Mouse (Mus musculus) kidney, adult 2 months (tissue): ENCODE results near the gene Lrp5. TPM values are rescaled to one million over a fixed set of nuclear protein-coding genes. Genes with fewer than 3 reads are reported as not detected.
"Not testable (repeated sequence)": the region's sequence is repeated elsewhere in the genome, so short reads cannot be mapped to it uniquely, and the experiment has no call there.

Source experiments
- DNase-seq: peaks from one replicate; pipeline ENCODE4 v3.0.0; 2021
- H3K27ac ChIP-seq: fragments of 200-500 bp; 2 replicates; pipeline ENCODE4 v1.5.1; 2012; ENCODE audit warnings: low read depth, low read length, control low read depth, inconsistent platforms; ENCODE audit not compliant: insufficient read depth
- H3K27me3 ChIP-seq: fragments of 200-500 bp; replicated peaks from 2 replicates; pipeline ENCODE4 v1.6.1; 2012; ENCODE audit warnings: mild to moderate bottlenecking, moderate library complexity, low read length, inconsistent platforms; ENCODE audit not compliant: control insufficient read depth, insufficient read depth
- H3K36me3 ChIP-seq: fragments of 200-500 bp; 2 replicates; pipeline ENCODE4 v1.6.1; 2012; ENCODE audit warnings: mild to moderate bottlenecking, moderate library complexity, low read length, inconsistent platforms; ENCODE audit not compliant: control insufficient read depth, insufficient read depth
- H3K4me1 ChIP-seq: fragments of 200-500 bp; 2 replicates; pipeline ENCODE4 v1.6.1; 2011; ENCODE audit warnings: low read length; ENCODE audit not compliant: control insufficient read depth, insufficient read depth
- H3K4me3 ChIP-seq: fragments of 200-500 bp; 2 replicates; pipeline ENCODE4 v1.5.1; 2011; ENCODE audit warnings: mild to moderate bottlenecking, low read depth, low read length, control low read depth; ENCODE audit not compliant: insufficient read depth
- CTCF ChIP-seq: fragments of 200-500 bp; conservative IDR thresholded peaks from 2 replicates; pipeline ENCODE4 v1.5.1; 2011; ENCODE audit warnings: low read depth, mild to moderate bottlenecking, control low read depth, low read length, moderate library complexity, mixed read lengths; ENCODE audit not compliant: insufficient read depth, insufficient read length
- POLR2A ChIP-seq: fragments of 200-500 bp; IDR thresholded peaks from one replicate; pipeline ENCODE4 v1.6.1; 2011; ENCODE audit warnings: low read depth, low read length, control low read depth
- WGBS: fragments of 180-500 bp; shearing (Covaris S2); methylation state at CpG from one replicate; pipeline ENCODE4 v1.1.7; 2018; 5-methylcytosine and 5-hydroxymethylcytosine counted together
- polyA plus RNA-seq: library from polyadenylated mRNA; depleted of rRNA; stranded (reverse); fragments of >200 nt; gene quantifications from 2 replicates; pipeline ENCODE4 v1.2.3, GENCODE M21; 2012

Gene Lrp5
- polyA plus RNA-seq, 1 experiment = 34.2 TPM

DNA sequence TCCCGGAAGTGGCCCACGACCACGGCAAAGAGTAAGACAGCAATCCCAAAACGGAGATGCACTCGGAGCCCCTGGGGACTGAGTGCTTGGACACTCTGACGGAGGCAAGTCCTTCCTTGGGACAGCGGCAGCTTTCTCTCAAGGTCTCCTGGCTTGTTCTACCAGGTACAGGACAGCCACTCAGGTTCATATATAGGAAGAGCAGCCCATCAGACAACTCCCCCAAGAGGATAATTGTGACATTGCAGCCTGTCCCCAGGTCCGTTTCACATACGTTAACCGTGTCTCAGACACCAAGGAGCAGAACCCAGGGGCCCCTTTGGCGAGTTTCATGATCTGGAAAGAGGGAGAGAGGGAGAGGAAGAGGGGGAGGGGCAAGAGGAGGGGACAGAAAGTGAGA lies 18.4 kb downstream of the Lrp5 start:
- Histone ChIP-seq H3K4me3 (no peak overlapping the region), H3K27ac (peak overlapping the region; percentile 19; the same call in 1 of the 2 replicates), H3K4me1 (peaks cover 33% of the 10 kb centered on the region), H3K27me3 (no peaks in the 10 kb centered on the region), H3K36me3 (no peaks in the 10 kb centered on the region)
- no peak for TF ChIP-seq POLR2A
- TF ChIP-seq CTCF = no peak
- no peak for DNase-seq
- 61% methylated on average over 11 of the region's 11 CpGs for WGBS

GRCm38 (mm10) chr19:3667155-3667895 lies 19.0 kb downstream of the Lrp5 start:
- H3K4me1 ChIP-seq = peaks cover 33% of the 10 kb centered on the region
- no peaks in the 10 kb centered on the region for H3K27me3 ChIP-seq

DNA sequence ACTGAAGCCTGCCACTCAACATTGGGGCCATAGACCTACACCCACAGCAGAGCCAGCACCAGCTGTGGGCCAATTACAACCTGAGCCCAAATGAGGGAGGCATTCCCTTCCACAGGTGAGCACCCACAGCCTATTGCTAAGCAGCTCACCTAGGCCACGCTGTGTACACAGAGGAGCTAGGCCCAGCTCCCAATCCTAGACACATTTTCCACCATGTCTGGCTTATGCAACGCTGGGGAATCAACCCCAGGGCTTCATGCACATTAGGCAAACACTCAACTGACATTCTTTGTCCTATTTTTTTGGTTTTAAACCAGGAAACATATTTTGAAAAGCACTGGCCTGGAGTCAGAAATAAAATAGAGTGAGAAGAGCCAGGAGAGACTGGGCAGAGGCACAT lies 19.7 kb downstream of the Lrp5 start:
- H3K4me3 ChIP-seq = no peak overlapping the region
- peak overlapping the region; percentile 30; the same call in 1 of the 2 replicates for H3K27ac ChIP-seq
- no peaks in the 10 kb centered on the region for H3K27me3 ChIP-seq
- no peaks in the 10 kb centered on the region for H3K36me3 ChIP-seq
- WGBS = 57% methylated on average over 2 of the region's 2 CpGs
- no peak for TF ChIP-seq POLR2A
- TF ChIP-seq CTCF = no peak
- peaks cover 33% of the 10 kb centered on the region for H3K4me1 ChIP-seq
- DNase-seq = peak; percentile 23

More at GRCm38 (mm10) chr19:3667155-3667895, 19.0 kb downstream of the Lrp5 start:
- TF ChIP-seq POLR2A (no peak), CTCF (no peak)
- Histone ChIP-seq H3K36me3 (no peaks in the 10 kb centered on the region), H3K27ac (peak overlapping the region; percentile 19; the same call in 1 of the 2 replicates), H3K4me3 (no peak overlapping the region)
- whole genome bisulfite sequencing = 50% methylated on average over 6 of the region's 6 CpGs
- peak; percentile 74 for DNase-seq

GRCm38 (mm10) chr19:3665510-3665909 lies 20.9 kb downstream of the Lrp5 start:
- Histone ChIP-seq H3K27me3 (no peaks in the 10 kb centered on the region), H3K36me3 (no peaks in the 10 kb centered on the region), H3K27ac (peak overlapping the region; percentile 30; the same call in 1 of the 2 replicates), H3K4me1 (peaks cover 33% of the 10 kb centered on the region), H3K4me3 (no peak overlapping the region)
- WGBS = 9% methylated on average over 5 of the region's 5 CpGs
- DNase-seq = peak; percentile 78
- TF ChIP-seq CTCF = no peak
- TF ChIP-seq POLR2A = no peak

GRCm38 (mm10) chr19:3657947-3658346 lies 28.4 kb downstream of the Lrp5 start:
- Histone ChIP-seq H3K27me3 (no peaks in the 10 kb centered on the region), H3K4me1 (peaks cover 4% of the 10 kb centered on the region; the same call in 1 of the 2 replicates), H3K36me3 (no peaks in the 10 kb centered on the region), H3K4me3 (no peak overlapping the region), H3K27ac (no peak overlapping the region)
- TF ChIP-seq POLR2A = no peak
- no peak for TF ChIP-seq CTCF
- DNase-seq = no peak
- WGBS = 98% methylated on average over 4 of the region's 4 CpGs

- H3K4me3 ChIP-seq, H3K4me1 ChIP-seq, H3K27me3 ChIP-seq, H3K36me3 ChIP-seq, DNase-seq, H3K27ac ChIP-seq: not testable (repeated sequence)
- 98% methylated on average over 4 of the region's 4 CpGs for WGBS
Observed at GRCm38 (mm10) chr19:3657065-3657464, 29.3 kb downstream of the Lrp5 start.

- H3K36me3 ChIP-seq = no peaks in the 10 kb centered on the region
- no peak for DNase-seq
- WGBS = 21% methylated on average over 1 of the region's 1 CpGs
- no peak overlapping the region for H3K27ac ChIP-seq
- H3K27me3 ChIP-seq = no peaks in the 10 kb centered on the region
- H3K4me1 ChIP-seq = peaks cover 4% of the 10 kb centered on the region; the same call in 1 of the 2 replicates
- TF ChIP-seq CTCF (no peak), POLR2A (no peak)
- no peak overlapping the region for H3K4me3 ChIP-seq
Observed at GRCm38 (mm10) chr19:3656144-3656543, 30.2 kb downstream of the Lrp5 start.
